Mouse (Mus musculus) E14TG2a.4 (cell line): ENCODE data around the gene Abr.

Experiments
- CTCF ChIP-seq: conservative IDR thresholded peaks from 2 replicates; pipeline ENCODE4 v1.5.1; 2014; ENCODE audit warnings: low read length
- NANOG ChIP-seq: IDR thresholded peaks from 2 replicates; pipeline ENCODE4 v1.6.1; 2014; ENCODE audit warnings: borderline replicate concordance, low read length, mixed read lengths
- POU5F1 ChIP-seq: IDR thresholded peaks from 2 replicates; pipeline ENCODE4 v1.6.1; 2014; ENCODE audit warnings: low read length, borderline replicate concordance

DNA sequence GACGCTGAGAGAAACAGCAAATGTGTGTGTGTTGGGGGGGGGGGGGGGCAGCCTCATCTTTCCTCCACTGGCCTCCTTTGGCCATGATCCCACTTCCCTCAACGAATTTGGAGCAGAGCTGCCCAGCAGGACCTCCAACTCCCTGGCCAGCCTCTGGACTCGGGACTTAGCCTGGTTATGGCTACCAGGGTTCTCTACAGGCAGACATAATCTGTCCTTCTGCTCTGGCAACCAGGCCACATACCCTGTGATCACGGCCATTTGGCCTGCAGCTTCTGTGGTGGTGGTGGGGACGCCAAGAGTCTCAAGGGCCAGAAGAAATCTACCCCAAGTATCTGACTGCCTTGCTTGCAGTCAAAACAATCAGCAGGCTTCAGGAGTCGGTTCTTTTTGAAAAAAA is 249.6 kb downstream of the Abr start:
- TF ChIP-seq CTCF, result no peak
- TF ChIP-seq NANOG, result no peak
- TF ChIP-seq POU5F1, result no peak
